Mouse (Mus musculus) kidney, postnatal 0 days (tissue): Measurements from ENCODE around the gene Gpx3. TPM values are rescaled to one million over a fixed set of nuclear protein-coding genes. Genes with fewer than 3 reads are reported as not detected.

Experiments used
- ATAC-seq: fragments of 200-750 bp; cut with Nextera tagmentation; replicated peaks from 2 replicates; pipeline ENCODE4 v1.8.0; 2017; ENCODE audit warnings: low read depth, moderate number of reproducible peaks, moderate TSS enrichment, moderate library complexity; ENCODE audit not compliant: low FRiP score
- DNase-seq: peaks from one replicate; pipeline ENCODE4 v3.0.0-alpha.2; 2016; ENCODE audit warnings: low spot score
- H3K27ac ChIP-seq: fragments of 300-500 bp; sonication (generic); 2 replicates; pipeline ENCODE4 v1.5.1; 2014; ENCODE audit warnings: mild to moderate bottlenecking
- H3K27me3 ChIP-seq: fragments of 300-500 bp; sonication (generic); 2 replicates; pipeline ENCODE4 v1.6.1; 2014; ENCODE audit warnings: low read length, mixed read lengths; ENCODE audit not compliant: insufficient read depth
- H3K36me3 ChIP-seq: fragments of 300-500 bp; sonication (generic); 2 replicates; pipeline ENCODE4 v1.6.1; 2014; ENCODE audit warnings: low read length, mixed read lengths; ENCODE audit not compliant: insufficient read depth
- H3K4me1 ChIP-seq: fragments of 300-500 bp; sonication (generic); replicated peaks from 2 replicates; pipeline ENCODE4 v1.6.1; 2014; ENCODE audit warnings: antibody characterized with exemption, low read length, mixed read lengths; ENCODE audit not compliant: insufficient read depth
- H3K4me2 ChIP-seq: fragments of 300-500 bp; sonication (generic); 2 replicates; pipeline ENCODE4 v1.6.1; 2014; ENCODE audit warnings: mild to moderate bottlenecking, low read length, moderate library complexity, mixed read lengths
- H3K4me3 ChIP-seq: fragments of 300-500 bp; sonication (generic); replicated peaks from 2 replicates; pipeline ENCODE4 v1.5.1; 2014; ENCODE audit warnings: low read depth, low read length
- H3K9ac ChIP-seq: fragments of 300-500 bp; sonication (generic); 2 replicates; pipeline ENCODE4 v1.6.1; 2014; ENCODE audit warnings: low read depth, low read length
- H3K9me3 ChIP-seq: fragments of 300-500 bp; sonication (generic); replicated peaks from 2 replicates; pipeline ENCODE4 v1.6.1; 2016; ENCODE audit warnings: low read length, inconsistent platforms, mixed read lengths
- CTCF ChIP-seq: IDR thresholded peaks from 2 replicates; pipeline ENCODE4 v1.5.1; 2016; ENCODE audit warnings: antibody characterized with exemption, low read depth, mild to moderate bottlenecking, moderate library complexity
- WGBS: fragments of 180-500 bp; shearing (Covaris S2); extraction: QIAGEN DNeasy Blood & Tissue Kit; methylation state at CpG from one replicate; pipeline ENCODE4 v1.1.7; 2014; 5-methylcytosine and 5-hydroxymethylcytosine counted together
- polyA plus RNA-seq: library from polyadenylated mRNA; unstranded; fragments of >200 nt; fragmentation: Nextera tagmentation; extraction: Ambion mirVana; gene quantifications from 2 replicates; pipeline ENCODE4 v1.2.1, GENCODE M21; 2015

Gpx3 gene
- polyA plus RNA-seq, 1 experiment from 2014 or later: 1,362 TPM

- Histone ChIP-seq H3K4me2 (no peak overlapping the region), H3K36me3 (0 out of 2 replicates have a peak, but pooled peaks cover 19% of the 10 kb centered on the region), H3K9ac (no peak overlapping the region), H3K27me3 (no peaks in the 10 kb centered on the region), H3K27ac (no peak overlapping the region), H3K4me3 (no peak overlapping the region), H3K4me1 (no peaks in the 10 kb centered on the region), H3K9me3 (no peaks in the 10 kb centered on the region)
- WGBS: 89% methylated on average over 8 of the region's 8 CpGs
- DNase-seq: no peak
- ATAC-seq: no peak
- no peak for TF ChIP-seq CTCF
Measured at GRCm38 (mm10) chr11:54939501-54939900, 37.2 kb downstream of the Gpx3 start.

DNA sequence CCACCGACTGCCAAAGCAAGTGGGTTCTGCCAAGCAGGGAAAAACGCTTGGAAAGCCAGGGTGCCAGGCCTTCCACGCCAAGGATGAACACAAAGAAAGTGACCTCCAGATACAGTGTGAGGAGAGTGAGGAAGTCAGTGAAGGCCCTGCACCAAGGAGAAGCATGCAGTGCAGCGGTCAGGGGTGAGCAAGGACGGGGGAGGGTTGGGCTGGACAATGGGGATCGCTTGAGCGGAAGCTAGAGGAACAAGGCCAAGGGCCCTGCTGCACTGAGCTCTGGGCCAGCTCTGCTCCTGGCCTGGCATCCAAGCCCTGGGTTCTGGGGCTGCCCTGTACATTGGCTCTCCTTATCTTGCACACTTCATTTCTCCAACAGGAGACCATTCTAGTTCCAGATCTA is 37.8 kb downstream of the Gpx3 start:
- H3K36me3 ChIP-seq: 0 out of 2 replicates have a peak, but pooled peaks cover 19% of the 10 kb centered on the region
- H3K27ac ChIP-seq: no peak overlapping the region
- 0 out of 2 replicates have a peak overlapping the region, but pooled peaks have one; percentile 8 for H3K9ac ChIP-seq
- TF ChIP-seq CTCF: no peak
- DNase-seq: no peak
- no peak overlapping the region for H3K4me2 ChIP-seq
- no peaks in the 10 kb centered on the region for H3K4me1 ChIP-seq
- H3K4me3 ChIP-seq: no peak overlapping the region
- H3K9me3 ChIP-seq: no peaks in the 10 kb centered on the region
- 80% methylated on average over 7 of the region's 7 CpGs for WGBS
- no peak for ATAC-seq
- H3K27me3 ChIP-seq: no peaks in the 10 kb centered on the region

- no peaks in the 10 kb centered on the region for H3K36me3 ChIP-seq
- H3K27me3 ChIP-seq: no peaks in the 10 kb centered on the region
- H3K4me2 ChIP-seq: no peak overlapping the region
- no peak overlapping the region for H3K27ac ChIP-seq
- TF ChIP-seq CTCF: no peak
- H3K9ac ChIP-seq: no peak overlapping the region
- H3K9me3 ChIP-seq: no peaks in the 10 kb centered on the region
- DNase-seq: no peak
- WGBS: 74% methylated on average over 3 of the region's 3 CpGs
- no peaks in the 10 kb centered on the region for H3K4me1 ChIP-seq
- ATAC-seq: no peak
- H3K4me3 ChIP-seq: no peak overlapping the region
Measured at GRCm38 (mm10) chr11:54944702-54945101, 42.4 kb downstream of the Gpx3 start.

GRCm38 (mm10) chr11:54949717-54950116 is 47.5 kb downstream of the Gpx3 start:
- H3K9ac ChIP-seq: no peak overlapping the region
- DNase-seq (no peak), ATAC-seq (no peak)
- no peaks in the 10 kb centered on the region for H3K27me3 ChIP-seq
- 93% methylated on average over 1 of the region's 1 CpGs for WGBS
- H3K27ac ChIP-seq: no peak overlapping the region
- no peak for TF ChIP-seq CTCF
- no peak overlapping the region for H3K4me2 ChIP-seq
- H3K4me1 ChIP-seq: peaks cover 9% of the 10 kb centered on the region; the same call in 1 of the 2 replicates
- H3K9me3 ChIP-seq: no peaks in the 10 kb centered on the region
- H3K36me3 ChIP-seq: no peaks in the 10 kb centered on the region
- H3K4me3 ChIP-seq: no peak overlapping the region

DNA sequence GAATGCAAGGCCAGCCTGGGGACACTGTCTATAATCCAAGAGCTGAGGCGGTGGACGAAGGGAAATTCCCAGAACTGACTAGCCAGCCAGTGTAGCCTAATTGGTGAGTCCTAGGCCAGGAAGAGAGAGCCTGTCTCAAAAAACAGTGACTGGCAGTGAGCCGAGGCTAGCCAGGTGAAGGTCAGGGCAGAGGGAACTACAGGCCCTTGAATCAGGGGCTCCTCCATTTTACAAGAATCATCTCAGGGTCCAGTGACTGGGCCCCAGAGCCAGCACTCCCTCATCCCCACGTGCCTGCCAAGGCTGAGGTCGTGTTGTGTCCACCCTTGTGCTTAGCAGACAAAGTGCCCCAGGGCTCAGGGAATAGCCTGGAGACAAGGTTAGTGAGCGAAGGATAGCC is 48.4 kb downstream of the Gpx3 start:
- Histone ChIP-seq H3K4me3 (no peak overlapping the region), H3K4me1 (peaks cover 12% of the 10 kb centered on the region; the same call in 1 of the 2 replicates), H3K4me2 (no peak overlapping the region), H3K9ac (no peak overlapping the region), H3K36me3 (no peaks in the 10 kb centered on the region), H3K27me3 (no peaks in the 10 kb centered on the region), H3K9me3 (no peaks in the 10 kb centered on the region), H3K27ac (no peak overlapping the region)
- 82% methylated on average over 6 of the region's 6 CpGs for WGBS
- ATAC-seq (no peak), DNase-seq (no peak)
- TF ChIP-seq CTCF: no peak

DNA sequence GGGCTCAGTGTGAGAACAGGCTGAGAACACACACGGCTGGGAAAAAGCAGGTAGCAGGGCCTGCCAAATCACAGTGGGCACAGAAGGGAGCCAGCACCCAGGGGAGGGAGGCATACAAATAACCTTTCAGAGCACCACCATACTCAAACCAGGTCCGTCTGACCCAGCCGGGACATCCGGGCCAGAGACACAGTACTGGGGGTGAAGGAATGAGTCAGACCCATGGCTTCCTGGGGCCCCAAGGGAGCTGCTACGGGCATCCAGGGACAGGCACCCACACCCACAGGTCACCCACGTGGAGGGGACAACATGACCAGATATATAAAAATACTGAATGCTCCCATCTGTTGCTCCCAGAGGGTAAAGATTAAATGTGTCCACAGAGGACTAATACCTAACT is 50.4 kb downstream of the Gpx3 start:
- 0 out of 2 replicates have a peak overlapping the region, but pooled peaks have one; percentile 8 for H3K27ac ChIP-seq
- no peak overlapping the region for H3K4me2 ChIP-seq
- no peaks in the 10 kb centered on the region for H3K9me3 ChIP-seq
- 75% methylated on average over 6 of the region's 6 CpGs for WGBS
- peaks cover 12% of the 10 kb centered on the region; the same call in 1 of the 2 replicates for H3K4me1 ChIP-seq
- no peaks in the 10 kb centered on the region for H3K36me3 ChIP-seq
- H3K9ac ChIP-seq: no peak overlapping the region
- ATAC-seq: no peak
- no peaks in the 10 kb centered on the region for H3K27me3 ChIP-seq
- DNase-seq: no peak
- TF ChIP-seq CTCF: no peak
- H3K4me3 ChIP-seq: no peak overlapping the region

DNA sequence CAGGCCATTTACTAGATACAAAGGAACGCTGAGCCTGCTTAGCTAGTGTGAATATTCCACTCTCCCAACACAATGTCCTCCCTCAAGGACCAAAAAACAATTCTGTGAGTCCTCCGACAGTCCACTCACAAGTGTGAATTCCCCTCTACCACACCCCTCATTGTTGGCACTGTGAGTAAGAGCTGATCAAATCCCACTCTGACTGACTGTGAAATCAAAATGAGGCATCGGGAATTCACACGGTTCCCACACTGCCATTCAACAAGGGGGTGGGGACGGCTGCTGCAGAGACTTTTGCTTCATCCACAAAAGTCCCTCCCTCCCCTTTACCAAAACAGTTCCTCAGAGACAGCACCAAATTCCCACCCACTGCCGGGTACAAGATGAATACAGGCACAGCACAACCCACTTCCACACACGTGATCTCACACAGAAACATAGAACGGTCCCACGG is 51.8 kb downstream of the Gpx3 start:
- Histone ChIP-seq H3K27ac (no peak overlapping the region), H3K36me3 (no peaks in the 10 kb centered on the region), H3K4me3 (no peak overlapping the region), H3K27me3 (no peaks in the 10 kb centered on the region), H3K9ac (no peak overlapping the region), H3K9me3 (no peaks in the 10 kb centered on the region), H3K4me1 (peaks cover 12% of the 10 kb centered on the region; the same call in 1 of the 2 replicates), H3K4me2 (peak overlapping the region; percentile 6; the same call in 1 of the 2 replicates)
- ATAC-seq: no peak
- DNase-seq: no peak
- WGBS: 41% methylated on average over 9 of the region's 9 CpGs
- no peak for TF ChIP-seq CTCF
